Mouse (Mus musculus) cortical plate, adult 2 months (tissue): Measurements from ENCODE around the gene Fsip1. TPM values are rescaled to one million over a fixed set of nuclear protein-coding genes. Genes with fewer than 3 reads are reported as not detected.
A peak's percentile ranks its signal among the peaks of the same experiment; 100 is the strongest.

Source experiments
- H3K27ac ChIP-seq: fragments of 200-500 bp; 2 replicates; pipeline ENCODE4 v1.5.1; 2012; ENCODE audit warnings: low read length, control low read depth, inconsistent platforms; ENCODE audit not compliant: insufficient read depth
- H3K4me1 ChIP-seq: fragments of 200-500 bp; 2 replicates; pipeline ENCODE4 v1.6.1; 2011; ENCODE audit warnings: low read length; ENCODE audit not compliant: control insufficient read depth, insufficient read depth
- H3K4me3 ChIP-seq: fragments of 200-500 bp; 2 replicates; pipeline ENCODE4 v1.5.1; 2011; ENCODE audit warnings: mild to moderate bottlenecking, low read length, control low read depth; ENCODE audit not compliant: insufficient read depth
- CTCF ChIP-seq: fragments of 200-500 bp; IDR thresholded peaks from 2 replicates; pipeline ENCODE4 v1.5.1; 2011; ENCODE audit warnings: mild to moderate bottlenecking, control low read depth, low read length; ENCODE audit not compliant: insufficient read depth; ENCODE audit errors: extremely low read depth
- POLR2A ChIP-seq: fragments of 200-500 bp; IDR thresholded peaks from 2 replicates; pipeline ENCODE4 v1.6.1; 2011; ENCODE audit warnings: mild to moderate bottlenecking, low read length, control low read depth; ENCODE audit not compliant: insufficient read depth; ENCODE audit errors: extremely low read depth
- polyA plus RNA-seq: library from polyadenylated mRNA; depleted of rRNA; stranded (reverse); fragments of >200 nt; gene quantifications from 2 replicates; pipeline ENCODE4 v1.2.3, GENCODE M21; 2012

The Fsip1 gene
- polyA plus RNA-seq, 1 experiment, result 0.65 TPM

GRCm38 (mm10) chr2:118111488-118112131 lies 145.2 kb downstream of the Fsip1 start, which contains the start of gene Thbs1:
Gene Thbs1, plus strand, starts transcription at chr2:118111876.
- H3K4me1 ChIP-seq, result peaks cover 1% of the 10 kb centered on the region; the same call in 1 of the 2 replicates
- 0 out of 2 replicates have a peak, but pooled peaks have one; percentile 10 for TF ChIP-seq POLR2A
- no peak for TF ChIP-seq CTCF
- H3K27ac ChIP-seq, result no peak within 1 kb of the TSS
- H3K4me3 ChIP-seq, result peak within 1 kb of the TSS; percentile 25

- no peak for TF ChIP-seq POLR2A
- TF ChIP-seq CTCF, result peak; percentile 66; the same call in 1 of the 2 replicates
- H3K4me3 ChIP-seq, result peak overlapping the region; percentile 25
- peaks cover 1% of the 10 kb centered on the region; the same call in 1 of the 2 replicates for H3K4me1 ChIP-seq
- H3K27ac ChIP-seq, result no peak overlapping the region
Observed at GRCm38 (mm10) chr2:118111116-118111487, 145.7 kb downstream of the Fsip1 start.

- TF ChIP-seq CTCF (no peak), POLR2A (no peak)
- H3K4me1 ChIP-seq, result peaks cover 1% of the 10 kb centered on the region; the same call in 1 of the 2 replicates
- H3K4me3 ChIP-seq, result peak overlapping the region; percentile 14; the same call in 1 of the 2 replicates
- no peak overlapping the region for H3K27ac ChIP-seq
Observed at GRCm38 (mm10) chr2:118110225-118110915, 146.4 kb downstream of the Fsip1 start.

GRCm38 (mm10) chr2:118102169-118102568 lies 154.6 kb downstream of the Fsip1 start:
- Histone ChIP-seq H3K27ac (no peak overlapping the region), H3K4me1 (no peaks in the 10 kb centered on the region), H3K4me3 (no peak overlapping the region)
- TF ChIP-seq CTCF, result no peak
- TF ChIP-seq POLR2A, result no peak

GRCm38 (mm10) chr2:118099104-118099503 lies 157.7 kb downstream of the Fsip1 start:
- Histone ChIP-seq H3K4me1 (no peaks in the 10 kb centered on the region), H3K4me3 (no peak overlapping the region), H3K27ac (no peak overlapping the region)
- TF ChIP-seq CTCF (no peak), POLR2A (no peak)

- Histone ChIP-seq H3K4me3 (no peak overlapping the region), H3K4me1 (no peaks in the 10 kb centered on the region), H3K27ac (no peak overlapping the region)
- no peak for TF ChIP-seq CTCF
- TF ChIP-seq POLR2A, result no peak
Observed at GRCm38 (mm10) chr2:118091226-118091625, 165.5 kb downstream of the Fsip1 start.

- TF ChIP-seq CTCF, result no peak
- TF ChIP-seq POLR2A, result no peak
- Histone ChIP-seq H3K4me1 (no peaks in the 10 kb centered on the region), H3K4me3 (no peak overlapping the region), H3K27ac (no peak overlapping the region)
Observed at GRCm38 (mm10) chr2:118087044-118087726, 169.6 kb downstream of the Fsip1 start.

- TF ChIP-seq CTCF (no peak), POLR2A (no peak)
- Histone ChIP-seq H3K27ac (no peak overlapping the region), H3K4me3 (no peak overlapping the region), H3K4me1 (no peaks in the 10 kb centered on the region)
Observed at GRCm38 (mm10) chr2:118085647-118086046, 171.1 kb downstream of the Fsip1 start.

- Histone ChIP-seq H3K27ac (no peak overlapping the region), H3K4me3 (no peak overlapping the region), H3K4me1 (no peaks in the 10 kb centered on the region)
- TF ChIP-seq POLR2A (no peak), CTCF (no peak)
Observed at GRCm38 (mm10) chr2:118084693-118085092, 172.1 kb downstream of the Fsip1 start.

GRCm38 (mm10) chr2:118083652-118084051 lies 173.1 kb downstream of the Fsip1 start:
- no peak for TF ChIP-seq POLR2A
- no peak for TF ChIP-seq CTCF
- Histone ChIP-seq H3K4me3 (no peak overlapping the region), H3K4me1 (no peaks in the 10 kb centered on the region), H3K27ac (no peak overlapping the region)
